Comparison of ENCODE assay signal across 15 mouse cellular contexts in genomic region chr2:93161914-93162664, GRCm38 (mm10). TPM values are rescaled to one million over a fixed set of nuclear protein-coding genes. Genes with fewer than 3 reads are reported as not detected.
DNase-seq lines count a peak whose midpoint lies in the region; ATAC-seq and TF ChIP-seq lines count a peak whose summit lies in the region.
"Had no signal": no experiment of that assay in that cellular context is flagged by ENCODE, and none has a peak within 500 bp of the region (broad histone marks: within the 10 kb centered on the region; RNA-seq: fewer than 3 reads in every experiment).

No protein-coding gene starts in this region.

- peak overlapping the region; percentile 71 for H3K27ac ChIP-seq in heart, adult 2 months
- peak overlapping the region; percentile 66 for H3K27ac ChIP-seq in liver, postnatal 0 days (ENCODE audit: low read depth)
- H3K27ac ChIP-seq: hindbrain, embryonic 10.5 days; limb, embryonic 15.5 days had no signal

- no peak overlapping the region for H3K4me3 ChIP-seq in heart, adult 2 months
- H3K4me3 ChIP-seq in liver, postnatal 0 days (ENCODE audit: low read depth, low read length), result no peak overlapping the region
- H3K4me3 ChIP-seq: hindbrain, embryonic 10.5 days; limb, embryonic 15.5 days had no signal

- no peaks in the 10 kb centered on the region for H3K27me3 ChIP-seq in heart, adult 2 months (ENCODE audit: control insufficient read depth, insufficient read depth, low read length)
- H3K27me3 ChIP-seq in liver, postnatal 0 days (ENCODE audit: insufficient read depth, low read length), result peaks cover 3% of the 10 kb centered on the region; the same call in 1 of the 2 replicates
- H3K27me3 ChIP-seq: limb, embryonic 15.5 days had no signal

- no peak for TF ChIP-seq POLR2A in heart, adult 2 months (IDR thresholded peaks at IDR 0.05; ENCODE audit: insufficient read depth, low read depth, low read length)

- no peaks in the 10 kb centered on the region for H3K36me3 ChIP-seq in heart, adult 2 months (ENCODE audit: control insufficient read depth, insufficient read depth, low read length)
- no peaks in the 10 kb centered on the region for H3K36me3 ChIP-seq in liver, postnatal 0 days (replicated peaks; ENCODE audit: insufficient read depth, low read length)
- H3K36me3 ChIP-seq: hindbrain, embryonic 10.5 days; limb, embryonic 15.5 days had no signal

- no peak overlapping the region for H3K4me2 ChIP-seq in liver, postnatal 0 days (ENCODE audit: low read depth, low read length)
- H3K4me2 ChIP-seq: limb, embryonic 15.5 days had no signal

- no peaks in the 10 kb centered on the region for H3K9me3 ChIP-seq in liver, postnatal 0 days (ENCODE audit: low read length)
- H3K9me3 ChIP-seq: hindbrain, embryonic 10.5 days; limb, embryonic 15.5 days had no signal

- peaks cover 18% of the 10 kb centered on the region for H3K4me1 ChIP-seq in heart, adult 2 months (ENCODE audit: control insufficient read depth, insufficient read depth, low read length)
- H3K4me1 ChIP-seq in liver, postnatal 0 days (ENCODE audit: insufficient read depth), result peaks cover 16% of the 10 kb centered on the region
- H3K4me1 ChIP-seq: limb, embryonic 15.5 days had no signal

- no peak for TF ChIP-seq CTCF in heart, adult 2 months (IDR thresholded peaks at IDR 0.05)
- no peak for TF ChIP-seq CTCF in liver, postnatal 0 days (IDR thresholded peaks at IDR 0.05; ENCODE audit: low read depth)

- intact Hi-C loops in heart, adult 2 months (cut with DNase I), result loop anchor here (1.0 to 2.0 kb wide), 3 partner anchors 20 to 35 kb away; no protein-coding TSS in a partner anchor
- intact Hi-C loops in heart, postnatal 10 days (cut with DNase I), result no loop called here

- no peaks in the 10 kb centered on the region for H3K79me2 ChIP-seq in heart, adult 2 months (replicated peaks; ENCODE audit: control insufficient read depth, insufficient read depth, low read length)

- DNase-seq in heart, adult 2 months, result peak; percentile 18 to 34
- DNase-seq in heart, postnatal 10 days, result no peak
- no peak for DNase-seq in liver, postnatal 0 days
- no peak for DNase-seq in liver
- peak; percentile 73 for DNase-seq in MEL-GATA-1-ER (ENCODE audit: extremely low read depth, low read depth)
- no peak for DNase-seq in ovary, postnatal 14 days (ENCODE audit: low spot score)
- DNase-seq: adrenal gland, postnatal 25 days; cerebellum, adult 9-10 months; gastrocnemius, postnatal 25 days; thymus, postnatal 36 days had no signal

- TF ChIP-seq EP300 in heart, adult 2 months (IDR thresholded peaks at IDR 0.05; ENCODE audit: insufficient read depth, low read depth, low read length), result no peak
- no peak for TF ChIP-seq EP300 in liver, postnatal 0 days (IDR thresholded peaks at IDR 0.05; ENCODE audit: low read depth)

- ATAC-seq in liver, postnatal 0 days, result no peak
- ATAC-seq in neutrophil, adult 5-6 weeks (ENCODE audit: extremely low read depth, insufficient number of reproducible peaks, low FRiP score, poor library complexity, severe bottlenecking), result peak; percentile 38; the same call in 1 of the 2 replicates
- ATAC-seq: inflammation-experienced regulatory T-cells, adult 6 months; midbrain, embryonic 16.5 days had no signal

- WGBS in heart, adult 2 months, result 50% methylated on average over 7 of the region's 7 CpGs
- WGBS in liver, postnatal 0 days (ENCODE audit: insufficient replicate concordance), result 23% methylated on average over 7 of the region's 7 CpGs

- H3K9ac ChIP-seq in heart, adult 2 months (ENCODE audit: low read depth, low read length), result no peak overlapping the region
- no peak overlapping the region for H3K9ac ChIP-seq in liver, postnatal 0 days (replicated peaks)
- H3K9ac ChIP-seq: limb, embryonic 15.5 days had no signal

RNA-seq across cellular contexts. Expression of gene Trp53i11, which starts 25.3 kb away (rescaled TPM):
- total RNA-seq in heart, adult 2 months (2021), result 10 to 100 TPM; 25.2 to 33.2 TPM
- polyA plus RNA-seq in heart, adult 2 months (2012; rRNA removed), result 34.4 and 42.7 TPM in 2 replicates
- 10 to 100 TPM; 77.4 to 80.7 TPM for total RNA-seq in heart, postnatal 10 days (2021)
- polyA plus RNA-seq in liver, postnatal 0 days (2015; fragmentation: Nextera tagmentation; extraction: Ambion mirVana), result 4.0 and 5.7 TPM in 2 replicates
- 117 and 132 TPM in 2 replicates for total RNA-seq in neutrophil, adult 5-6 weeks (2017)

Comparison
In these comparisons a context has a peak if more than half of its experiments do, and no peak if none do; other contexts are left out.
1. DNase-seq: peak in heart, adult 2 months (2 of 2) and MEL-GATA-1-ER (single experiment); none in heart, postnatal 10 days (0 of 2), liver, postnatal 0 days (single experiment), liver (single experiment) and ovary, postnatal 14 days (single experiment).